Mouse (Mus musculus): ENCODE measurements around the gene Cox8a. TPM values are rescaled to one million over a fixed set of nuclear protein-coding genes. Genes with fewer than 3 reads are reported as not detected.

Cox8a gene
- total RNA-seq, 2 experiments from 2014 or later: 167 TPM

- no peak for DNase-seq
These were observed 24.9 kb downstream of the Cox8a start for GRCm38 (mm10) chr19:7192561-7192967.

GRCm38 (mm10) chr19:7191639-7192038 lies 25.8 kb downstream of the Cox8a start:
- no peak for DNase-seq
- intact Hi-C loops (cut with DNase I; ENCODE audit: low total_unique reads): no loop called here

More at GRCm38 (mm10) chr19:7192561-7192967, 24.9 kb downstream of the Cox8a start:
- intact Hi-C loops (cut with DNase I; ENCODE audit: low total_unique reads): no loop called here

GRCm38 (mm10) chr19:7190986-7191385 lies 26.4 kb downstream of the Cox8a start:
- intact Hi-C loops (cut with DNase I; ENCODE audit: low total_unique reads): no loop called here
- no peak for DNase-seq

- intact Hi-C loops (cut with DNase I; ENCODE audit: low total_unique reads): no loop called here
- DNase-seq: no peak
These were observed 28.4 kb downstream of the Cox8a start for GRCm38 (mm10) chr19:7189026-7189425.

GRCm38 (mm10) chr19:7187157-7187556 lies 30.3 kb downstream of the Cox8a start:
- intact Hi-C loops (cut with DNase I; ENCODE audit: low total_unique reads): no loop called here
- no peak for DNase-seq

- intact Hi-C loops (cut with DNase I; ENCODE audit: low total_unique reads): no loop called here
- DNase-seq: no peak
These were observed 31.6 kb downstream of the Cox8a start for GRCm38 (mm10) chr19:7185715-7186291.

GRCm38 (mm10) chr19:7185059-7185458 lies 32.4 kb downstream of the Cox8a start:
- DNase-seq: no peak
- intact Hi-C loops (cut with DNase I; ENCODE audit: low total_unique reads): no loop called here

- intact Hi-C loops (cut with DNase I; ENCODE audit: low total_unique reads): no loop called here
- no peak for DNase-seq
These were observed 34.0 kb downstream of the Cox8a start for GRCm38 (mm10) chr19:7183419-7183818.

GRCm38 (mm10) chr19:7182273-7182949 lies 35.0 kb downstream of the Cox8a start:
- intact Hi-C loops (cut with DNase I; ENCODE audit: low total_unique reads): no loop called here
- no peak for DNase-seq

- intact Hi-C loops (cut with DNase I; ENCODE audit: low total_unique reads): no loop called here
These were observed 35.9 kb downstream of the Cox8a start for GRCm38 (mm10) chr19:7181496-7181895.

GRCm38 (mm10) chr19:7180756-7181405 lies 36.5 kb downstream of the Cox8a start:
- intact Hi-C loops (cut with DNase I; ENCODE audit: low total_unique reads): no loop called here
- DNase-seq: peak; percentile 34

More at GRCm38 (mm10) chr19:7181496-7181895, 35.9 kb downstream of the Cox8a start:
- DNase-seq: no peak

GRCm38 (mm10) chr19:7178841-7179452 lies 38.5 kb downstream of the Cox8a start:
- DNase-seq: no peak
- intact Hi-C loops (cut with DNase I; ENCODE audit: low total_unique reads): no loop called here

GRCm38 (mm10) chr19:7177804-7178511 lies 39.5 kb downstream of the Cox8a start:
- intact Hi-C loops (cut with DNase I; ENCODE audit: low total_unique reads): no loop called here
- no peak for DNase-seq

GRCm38 (mm10) chr19:7176041-7176696 lies 41.2 kb downstream of the Cox8a start:
- intact Hi-C loops (cut with DNase I; ENCODE audit: low total_unique reads): no loop called here
- DNase-seq: no peak

- no peak for DNase-seq
- intact Hi-C loops (cut with DNase I; ENCODE audit: low total_unique reads): no loop called here
These were observed 45.2 kb downstream of the Cox8a start for GRCm38 (mm10) chr19:7172051-7172866.

GRCm38 (mm10) chr19:7171447-7171846 lies 46.0 kb downstream of the Cox8a start:
- no peak for DNase-seq
- intact Hi-C loops (cut with DNase I; ENCODE audit: low total_unique reads): no loop called here

GRCm38 (mm10) chr19:7170916-7171315 lies 46.5 kb downstream of the Cox8a start:
- DNase-seq: no peak
- intact Hi-C loops (cut with DNase I; ENCODE audit: low total_unique reads): no loop called here

- intact Hi-C loops (cut with DNase I; ENCODE audit: low total_unique reads): no loop called here
These were observed 49.0 kb downstream of the Cox8a start for GRCm38 (mm10) chr19:7168423-7168822.

GRCm38 (mm10) chr19:7166767-7167166 lies 50.6 kb downstream of the Cox8a start:
- DNase-seq: no peak
- intact Hi-C loops (cut with DNase I; ENCODE audit: low total_unique reads): no loop called here

More at GRCm38 (mm10) chr19:7168423-7168822, 49.0 kb downstream of the Cox8a start:
- DNase-seq: no peak
